Mouse (Mus musculus): ENCODE data around the gene Sh2d6. TPM values are rescaled to one million over a fixed set of nuclear protein-coding genes. Genes with fewer than 3 reads are reported as not detected.
A peak's percentile ranks its signal among the peaks of the same experiment; 100 is the strongest.

Gene Sh2d6
- polyA plus RNA-seq, 1 experiment from 2014 or later = 0.24 TPM

GRCm38 (mm10) chr6:72512386-72513070, 9.0 kb downstream of the Sh2d6 start:
- H3K27me3 ChIP-seq (ENCODE audit: control insufficient read depth, insufficient read depth, low read length) = no peaks in the 10 kb centered on the region
- no peaks in the 10 kb centered on the region for H3K9me3 ChIP-seq (ENCODE audit: control insufficient read depth, low read length)
- H3K4me1 ChIP-seq (replicated peaks; ENCODE audit: control insufficient read depth, insufficient read depth, low read length) = peaks cover 22% of the 10 kb centered on the region
- peak; percentile 82 for DNase-seq (ENCODE audit: low spot score)
- H3K9ac ChIP-seq = peak overlapping the region; percentile 53
- H3K4me3 ChIP-seq (replicated peaks; ENCODE audit: low read length) = peak overlapping the region; percentile 19
- peak overlapping the region; percentile 93 for H3K27ac ChIP-seq
- H3K36me3 ChIP-seq (replicated peaks; ENCODE audit: control insufficient read depth, insufficient read depth) = no peaks in the 10 kb centered on the region
- WGBS = 4% methylated on average over 33 of the region's 33 CpGs
- ATAC-seq (ENCODE audit: low FRiP score) = peak; percentile 88
- peak overlapping the region; percentile 54 for H3K4me2 ChIP-seq (replicated peaks)

DNA sequence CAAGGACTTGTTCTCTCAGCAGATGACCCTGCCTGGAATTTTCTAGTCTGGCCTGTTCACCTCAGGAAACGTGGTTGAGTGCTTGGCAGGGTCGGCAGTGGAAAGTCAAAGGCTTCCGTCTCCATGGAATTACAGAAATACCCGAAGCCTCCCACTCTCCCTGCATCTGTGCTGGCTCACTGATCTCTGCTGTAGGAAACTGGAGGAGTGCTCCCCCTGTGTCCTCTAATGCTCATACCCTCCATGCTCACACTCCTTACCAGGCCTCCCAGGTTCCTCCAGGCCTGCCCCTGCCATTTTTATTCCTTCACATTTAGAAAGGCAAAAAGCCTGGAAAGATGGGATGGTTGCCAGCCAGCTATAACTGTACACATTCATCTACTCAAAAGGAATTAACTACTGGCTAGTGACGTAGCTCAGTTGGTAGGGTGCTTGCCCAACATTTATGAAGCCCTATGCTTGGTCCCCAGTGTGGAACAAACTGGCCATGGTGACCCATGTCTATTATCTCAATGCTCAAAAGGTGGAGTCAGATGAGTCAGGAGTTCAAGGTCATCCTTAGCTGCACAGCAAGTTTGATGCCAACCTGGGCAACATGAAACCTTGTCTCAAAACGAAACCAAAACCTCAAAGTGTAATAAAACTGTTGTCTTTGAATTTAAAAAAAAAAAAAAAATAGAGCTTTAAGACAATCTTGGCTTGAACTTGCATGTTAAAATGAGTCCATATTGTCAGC, 10.7 kb downstream of the Sh2d6 start:
- H3K27me3 ChIP-seq (ENCODE audit: control insufficient read depth, insufficient read depth, low read length) = no peaks in the 10 kb centered on the region
- no peak overlapping the region for H3K4me3 ChIP-seq (replicated peaks; ENCODE audit: low read length)
- no peak for ATAC-seq (ENCODE audit: low FRiP score)
- H3K36me3 ChIP-seq (replicated peaks; ENCODE audit: control insufficient read depth, insufficient read depth) = no peaks in the 10 kb centered on the region
- no peak for DNase-seq (ENCODE audit: low spot score)
- peaks cover 22% of the 10 kb centered on the region for H3K4me1 ChIP-seq (replicated peaks; ENCODE audit: control insufficient read depth, insufficient read depth, low read length)
- no peak overlapping the region for H3K9ac ChIP-seq
- 68% methylated on average over 6 of the region's 6 CpGs for WGBS
- no peak overlapping the region for H3K4me2 ChIP-seq (replicated peaks)
- peak overlapping the region; percentile 44; the same call in 1 of the 2 replicates for H3K27ac ChIP-seq
- H3K9me3 ChIP-seq (ENCODE audit: control insufficient read depth, low read length) = no peaks in the 10 kb centered on the region

- Histone ChIP-seq H3K4me2 (replicated peaks) (no peak overlapping the region), H3K27me3 (ENCODE audit: control insufficient read depth, insufficient read depth, low read length) (no peaks in the 10 kb centered on the region), H3K9ac (no peak overlapping the region), H3K9me3 (ENCODE audit: control insufficient read depth, low read length) (no peaks in the 10 kb centered on the region), H3K27ac (peak overlapping the region; percentile 44; the same call in 1 of the 2 replicates), H3K4me1 (replicated peaks; ENCODE audit: control insufficient read depth, insufficient read depth, low read length) (peaks cover 22% of the 10 kb centered on the region), H3K36me3 (replicated peaks; ENCODE audit: control insufficient read depth, insufficient read depth) (no peaks in the 10 kb centered on the region), H3K4me3 (replicated peaks; ENCODE audit: low read length) (no peak overlapping the region)
- 62% methylated on average over 2 of the region's 2 CpGs for WGBS
- ATAC-seq (ENCODE audit: low FRiP score) (no peak), DNase-seq (ENCODE audit: low spot score) (no peak)
Measured at GRCm38 (mm10) chr6:72509872-72510435, 11.6 kb downstream of the Sh2d6 start.

- Histone ChIP-seq H3K4me3 (replicated peaks; ENCODE audit: low read length) (no peak overlapping the region), H3K27me3 (ENCODE audit: control insufficient read depth, insufficient read depth, low read length) (no peaks in the 10 kb centered on the region), H3K9me3 (ENCODE audit: control insufficient read depth, low read length) (no peaks in the 10 kb centered on the region), H3K4me1 (replicated peaks; ENCODE audit: control insufficient read depth, insufficient read depth, low read length) (peaks cover 18% of the 10 kb centered on the region), H3K9ac (peak overlapping the region; percentile 39; the same call in 1 of the 2 replicates), H3K27ac (no peak overlapping the region; the same call in 1 of the 2 replicates), H3K36me3 (replicated peaks; ENCODE audit: control insufficient read depth, insufficient read depth) (no peaks in the 10 kb centered on the region), H3K4me2 (replicated peaks) (no peak overlapping the region)
- DNase-seq (ENCODE audit: low spot score) (no peak), ATAC-seq (ENCODE audit: low FRiP score) (no peak)
- 78% methylated on average over 4 of the region's 4 CpGs for WGBS
Measured at GRCm38 (mm10) chr6:72508596-72508995, 12.9 kb downstream of the Sh2d6 start.

GRCm38 (mm10) chr6:72506104-72506503, 15.4 kb downstream of the Sh2d6 start:
- Histone ChIP-seq H3K4me2 (replicated peaks) (no peak overlapping the region), H3K36me3 (replicated peaks; ENCODE audit: control insufficient read depth, insufficient read depth) (no peaks in the 10 kb centered on the region), H3K27me3 (ENCODE audit: control insufficient read depth, insufficient read depth, low read length) (no peaks in the 10 kb centered on the region), H3K9me3 (ENCODE audit: control insufficient read depth, low read length) (no peaks in the 10 kb centered on the region), H3K27ac (no peak overlapping the region), H3K4me3 (replicated peaks; ENCODE audit: low read length) (no peak overlapping the region), H3K9ac (no peak overlapping the region), H3K4me1 (replicated peaks; ENCODE audit: control insufficient read depth, insufficient read depth, low read length) (no peaks in the 10 kb centered on the region)
- WGBS = 74% methylated on average over 1 of the region's 1 CpGs
- ATAC-seq (ENCODE audit: low FRiP score) = no peak
- no peak for DNase-seq (ENCODE audit: low spot score)

- H3K9me3 ChIP-seq (ENCODE audit: control insufficient read depth, low read length) = no peaks in the 10 kb centered on the region
- H3K9ac ChIP-seq = no peak overlapping the region
- H3K36me3 ChIP-seq (replicated peaks; ENCODE audit: control insufficient read depth, insufficient read depth) = no peaks in the 10 kb centered on the region
- no peak overlapping the region for H3K4me3 ChIP-seq (replicated peaks; ENCODE audit: low read length)
- no peak overlapping the region for H3K27ac ChIP-seq
- H3K27me3 ChIP-seq (ENCODE audit: control insufficient read depth, insufficient read depth, low read length) = no peaks in the 10 kb centered on the region
- DNase-seq (ENCODE audit: low spot score) = no peak
- ATAC-seq (ENCODE audit: low FRiP score) = no peak
- H3K4me2 ChIP-seq (replicated peaks) = no peak overlapping the region
- 87% methylated on average over 2 of the region's 2 CpGs for WGBS
- no peaks in the 10 kb centered on the region for H3K4me1 ChIP-seq (replicated peaks; ENCODE audit: control insufficient read depth, insufficient read depth, low read length)
Measured at GRCm38 (mm10) chr6:72503939-72504338, 17.6 kb downstream of the Sh2d6 start.

DNA sequence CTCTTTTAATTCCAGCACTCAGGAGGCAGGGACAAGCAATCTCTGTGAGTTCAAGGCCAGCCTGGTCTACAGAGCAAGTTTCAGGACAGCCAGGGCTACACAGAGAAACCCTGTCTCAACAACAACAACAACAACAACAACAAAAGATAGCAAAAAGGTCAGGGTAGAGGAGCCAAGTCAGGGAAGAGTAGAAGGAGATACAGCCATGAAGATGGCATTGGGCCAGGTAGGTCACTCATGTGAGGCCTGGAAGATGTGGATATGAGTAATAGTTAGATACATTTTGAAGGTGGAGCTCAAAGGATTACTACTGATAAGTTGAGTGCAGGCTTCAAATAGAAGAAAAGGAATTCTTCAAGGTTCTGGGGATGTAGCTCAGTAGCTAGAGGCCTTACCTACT, 18.2 kb downstream of the Sh2d6 start:
- Histone ChIP-seq H3K36me3 (replicated peaks; ENCODE audit: control insufficient read depth, insufficient read depth) (no peaks in the 10 kb centered on the region), H3K27me3 (ENCODE audit: control insufficient read depth, insufficient read depth, low read length) (no peaks in the 10 kb centered on the region), H3K9ac (no peak overlapping the region), H3K9me3 (ENCODE audit: control insufficient read depth, low read length) (no peaks in the 10 kb centered on the region), H3K4me2 (replicated peaks) (no peak overlapping the region), H3K27ac (no peak overlapping the region), H3K4me1 (replicated peaks; ENCODE audit: control insufficient read depth, insufficient read depth, low read length) (no peaks in the 10 kb centered on the region), H3K4me3 (replicated peaks; ENCODE audit: low read length) (no peak overlapping the region)
- DNase-seq (ENCODE audit: low spot score) (no peak), ATAC-seq (ENCODE audit: low FRiP score) (no peak)

GRCm38 (mm10) chr6:72498950-72499349, 22.6 kb downstream of the Sh2d6 start:
- Histone ChIP-seq H3K9ac (no peak overlapping the region), H3K36me3 (replicated peaks; ENCODE audit: control insufficient read depth, insufficient read depth) (no peaks in the 10 kb centered on the region), H3K27ac (no peak overlapping the region), H3K4me3 (replicated peaks; ENCODE audit: low read length) (no peak overlapping the region), H3K4me1 (replicated peaks; ENCODE audit: control insufficient read depth, insufficient read depth, low read length) (no peaks in the 10 kb centered on the region), H3K4me2 (replicated peaks) (no peak overlapping the region), H3K27me3 (ENCODE audit: control insufficient read depth, insufficient read depth, low read length) (no peaks in the 10 kb centered on the region), H3K9me3 (ENCODE audit: control insufficient read depth, low read length) (no peaks in the 10 kb centered on the region)
- ATAC-seq (ENCODE audit: low FRiP score) (no peak), DNase-seq (ENCODE audit: low spot score) (no peak)
- WGBS = 70% methylated on average over 5 of the region's 5 CpGs

DNA sequence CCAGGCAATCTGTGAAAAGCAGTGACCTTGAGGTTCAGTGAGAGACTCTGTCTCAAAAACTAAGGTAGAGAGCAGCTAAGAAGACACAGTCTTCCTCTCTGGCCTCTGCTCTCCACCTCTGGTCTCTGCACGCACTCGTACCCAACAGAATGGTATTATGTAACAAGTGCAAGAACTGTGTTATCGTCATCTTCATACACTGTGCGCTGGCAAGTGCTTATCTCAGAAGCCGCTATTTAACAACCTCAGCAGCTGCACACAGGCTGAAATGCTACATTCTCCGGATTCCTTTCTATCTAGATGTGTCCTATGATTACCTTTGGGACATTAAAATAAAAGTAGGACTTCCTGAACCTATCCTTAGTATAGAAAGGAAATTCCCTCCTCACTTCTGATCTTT, 28.6 kb downstream of the Sh2d6 start:
- ATAC-seq (ENCODE audit: low FRiP score) (no peak), DNase-seq (ENCODE audit: low spot score) (no peak)
- Histone ChIP-seq H3K4me3 (replicated peaks; ENCODE audit: low read length) (no peak overlapping the region), H3K27me3 (ENCODE audit: control insufficient read depth, insufficient read depth, low read length) (no peaks in the 10 kb centered on the region), H3K4me1 (replicated peaks; ENCODE audit: control insufficient read depth, insufficient read depth, low read length) (no peaks in the 10 kb centered on the region), H3K27ac (no peak overlapping the region), H3K4me2 (replicated peaks) (no peak overlapping the region), H3K9ac (no peak overlapping the region), H3K9me3 (ENCODE audit: control insufficient read depth, low read length) (no peaks in the 10 kb centered on the region), H3K36me3 (replicated peaks; ENCODE audit: control insufficient read depth, insufficient read depth) (no peaks in the 10 kb centered on the region)
- 90% methylated on average over 6 of the region's 6 CpGs for WGBS

Data from hindbrain, embryonic 14.5 days (tissue).